Mouse (Mus musculus) bone marrow macrophage, adult 2 months (primary cell): Measurements from ENCODE around the gene Tmem170b. TPM values are rescaled to one million over a fixed set of nuclear protein-coding genes. Genes with fewer than 3 reads are reported as not detected.
"Not testable (repeated sequence)": the region's sequence is repeated elsewhere in the genome, so short reads cannot be mapped to it uniquely, and the experiment has no call there.

ENCODE experiments used
- H3K27ac ChIP-seq: 2 replicates; pipeline ENCODE4 v1.5.1; 2012; ENCODE audit warnings: low read depth, low read length; ENCODE audit not compliant: insufficient read depth
- H3K4me1 ChIP-seq: 2 replicates; pipeline ENCODE4 v1.6.1; 2012; ENCODE audit warnings: low read length; ENCODE audit not compliant: control insufficient read depth, insufficient read depth
- H3K4me3 ChIP-seq: 2 replicates; pipeline ENCODE4 v1.5.1; 2012; ENCODE audit warnings: mild to moderate bottlenecking, low read length, moderate library complexity; ENCODE audit not compliant: insufficient read depth
- CTCF ChIP-seq: IDR thresholded peaks from 2 replicates; pipeline ENCODE4 v1.5.1; 2012; ENCODE audit warnings: low read depth, mild to moderate bottlenecking, low read length, moderate library complexity
- POLR2A ChIP-seq: IDR thresholded peaks from 2 replicates; pipeline ENCODE4 v1.6.1; 2012; ENCODE audit warnings: mild to moderate bottlenecking, low read depth, low read length, borderline replicate concordance
- polyA plus RNA-seq: library from polyadenylated mRNA; stranded (reverse); fragments of >200 nt; gene quantifications from 2 replicates; pipeline ENCODE4 v1.2.4, GENCODE M21; 2012; ENCODE audit not compliant: missing spikeins, insufficient read depth, insufficient read length

Gene Tmem170b
- polyA plus RNA-seq, 1 experiment = 26.6 TPM

GRCm38 (mm10) chr13:41662401-41663070 lies 56.8 kb downstream of the Tmem170b start:
- TF ChIP-seq CTCF = no peak
- no peak for TF ChIP-seq POLR2A
- Histone ChIP-seq H3K27ac (no peak overlapping the region), H3K4me1 (peaks cover 14% of the 10 kb centered on the region), H3K4me3 (0 out of 2 replicates have a peak overlapping the region, but pooled peaks have one; percentile 9)

DNA sequence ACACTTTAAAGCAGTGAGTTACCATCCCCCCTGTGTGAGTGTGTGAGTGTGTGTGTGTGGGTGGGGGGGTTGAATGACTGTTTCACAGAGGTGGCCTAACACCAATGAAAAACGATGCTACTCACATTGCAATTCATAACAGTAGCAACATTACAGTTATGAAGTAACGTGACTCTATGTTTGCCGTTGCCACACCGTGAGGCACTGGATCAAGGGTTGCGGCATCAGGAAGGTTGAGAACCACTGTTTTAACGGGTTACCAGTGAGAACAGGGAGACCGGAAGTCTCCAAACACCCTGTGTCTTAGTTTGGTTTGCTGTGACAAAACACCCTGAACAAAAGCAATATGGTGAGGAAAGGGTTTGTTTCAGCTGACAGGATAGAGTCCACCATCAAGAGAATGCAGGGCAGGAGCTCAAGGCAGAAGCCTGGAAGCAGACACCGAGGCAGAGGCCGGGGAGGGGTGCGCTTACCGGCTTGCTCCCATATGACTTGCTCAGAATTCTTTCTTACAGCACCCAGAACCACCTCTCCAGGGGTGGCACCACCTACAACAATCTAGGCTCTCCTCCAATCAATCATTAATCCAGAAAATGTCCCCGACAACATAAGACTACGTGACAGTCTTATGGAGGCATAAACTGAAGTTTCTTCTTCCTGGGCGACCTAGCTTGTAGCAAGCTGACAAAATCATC lies 57.9 kb downstream of the Tmem170b start:
- no peak overlapping the region for H3K27ac ChIP-seq
- TF ChIP-seq POLR2A = no peak
- no peak for TF ChIP-seq CTCF

DNA sequence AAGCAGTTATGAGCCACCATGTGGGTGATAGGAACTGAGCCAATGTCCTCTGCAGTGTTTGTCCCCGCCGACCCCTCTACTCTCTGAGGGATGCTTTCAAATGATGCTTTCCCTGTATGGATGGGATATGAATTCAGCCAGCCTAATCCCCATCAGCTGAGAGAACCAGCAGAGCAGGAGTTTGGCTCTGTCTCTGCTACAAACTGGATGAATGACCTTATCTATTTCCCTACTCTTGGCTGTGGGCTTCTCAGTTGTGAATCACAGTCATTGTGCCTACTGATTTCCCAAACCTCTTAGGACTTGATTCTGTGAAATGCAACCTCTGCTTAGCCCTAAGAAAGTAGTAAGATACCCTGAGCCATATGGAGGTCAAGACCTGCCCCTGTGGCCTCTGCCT lies 64.2 kb downstream of the Tmem170b start:
- Histone ChIP-seq H3K4me3 (no peak overlapping the region), H3K27ac (no peak overlapping the region), H3K4me1 (peaks cover 3% of the 10 kb centered on the region; the same call in 1 of the 2 replicates)
- TF ChIP-seq POLR2A (no peak), CTCF (no peak)

More for the DNA sequence above, 57.9 kb downstream of the Tmem170b start:
- H3K4me3 ChIP-seq = no peak overlapping the region
- peaks cover 14% of the 10 kb centered on the region for H3K4me1 ChIP-seq

DNA sequence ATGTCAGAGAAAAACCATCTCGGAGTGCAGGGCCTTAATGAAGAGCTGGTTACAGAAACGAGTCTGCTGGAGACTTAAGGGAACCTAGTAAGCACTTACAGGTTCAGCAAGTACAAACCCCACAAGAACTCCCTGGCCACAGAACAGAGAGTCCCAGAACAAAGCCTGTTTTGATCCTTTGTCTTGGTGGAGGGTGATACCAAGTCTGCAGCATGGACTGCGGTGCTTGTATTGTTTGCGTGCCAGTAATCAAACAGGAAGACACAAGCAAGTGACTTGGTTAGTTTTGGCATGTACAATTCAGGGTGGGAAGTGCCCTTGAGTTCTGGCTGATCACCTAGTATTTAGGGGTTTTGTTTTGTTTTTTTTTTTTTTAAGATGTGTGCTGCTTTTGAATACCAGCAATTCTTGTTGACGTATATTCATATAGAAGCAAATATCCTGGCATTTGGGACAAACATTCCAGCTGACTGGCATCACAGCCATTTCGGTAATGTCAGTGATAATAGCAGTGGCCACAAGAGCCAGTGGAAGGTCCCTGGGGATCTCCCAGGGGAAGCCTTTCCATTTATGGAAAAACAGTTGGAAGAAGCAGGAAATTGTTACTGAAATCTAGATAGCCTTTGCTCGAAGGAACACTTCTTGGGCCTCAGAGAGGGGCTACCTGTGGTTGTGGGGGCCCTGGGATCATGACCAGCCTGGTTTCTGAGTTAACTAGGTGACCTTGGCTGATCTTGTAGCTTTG lies 64.9 kb downstream of the Tmem170b start:
- Histone ChIP-seq H3K4me1 (peaks cover 3% of the 10 kb centered on the region; the same call in 1 of the 2 replicates), H3K4me3 (no peak overlapping the region), H3K27ac (no peak overlapping the region)
- TF ChIP-seq CTCF (no peak), POLR2A (no peak)

GRCm38 (mm10) chr13:41671136-41671705 lies 65.5 kb downstream of the Tmem170b start:
- Histone ChIP-seq H3K4me1 (no peaks in the 10 kb centered on the region; the same call in 1 of the 2 replicates), H3K4me3 (no peak overlapping the region), H3K27ac (no peak overlapping the region)
- no peak for TF ChIP-seq POLR2A
- TF ChIP-seq CTCF = no peak

- not testable (repeated sequence) for H3K4me3 ChIP-seq, H3K4me1 ChIP-seq, H3K27ac ChIP-seq
Observed at GRCm38 (mm10) chr13:41672904-41673303, 67.2 kb downstream of the Tmem170b start.

GRCm38 (mm10) chr13:41673541-41673940 lies 67.8 kb downstream of the Tmem170b start:
- Histone ChIP-seq H3K27ac (no peak overlapping the region), H3K4me3 (no peak overlapping the region), H3K4me1 (no peaks in the 10 kb centered on the region)
- TF ChIP-seq CTCF = no peak
- no peak for TF ChIP-seq POLR2A

DNA sequence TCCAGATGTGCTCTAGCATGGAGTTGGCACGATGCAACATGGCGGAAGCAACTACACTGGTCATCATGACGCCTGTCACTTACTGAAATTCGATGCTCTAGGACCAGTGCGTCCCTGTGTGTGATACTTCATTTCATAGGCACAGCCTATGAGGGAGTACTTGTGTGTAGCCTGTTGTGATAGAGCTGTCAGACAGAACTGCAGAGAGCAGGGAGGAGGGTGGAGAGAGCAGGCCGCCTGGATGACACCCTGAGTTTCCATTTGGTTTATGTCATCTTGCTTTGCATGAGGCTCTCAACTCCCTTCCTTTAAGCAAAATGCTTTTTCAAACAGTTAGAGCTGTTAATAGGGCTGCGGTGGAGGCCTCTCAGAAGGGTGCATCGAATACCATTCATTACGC lies 68.9 kb downstream of the Tmem170b start:
- H3K4me1 ChIP-seq, H3K27ac ChIP-seq, H3K4me3 ChIP-seq: not testable (repeated sequence)

- TF ChIP-seq POLR2A (no peak), CTCF (no peak)
- H3K4me3 ChIP-seq = no peak overlapping the region
- no peaks in the 10 kb centered on the region for H3K4me1 ChIP-seq
- H3K27ac ChIP-seq = no peak overlapping the region
Observed at GRCm38 (mm10) chr13:41675498-41675897, 69.8 kb downstream of the Tmem170b start.
